Mouse (Mus musculus): ENCODE data around the gene Sec14l1.
A peak's percentile ranks its signal among the peaks of the same experiment; 100 is the strongest.

The Sec14l1 gene

GRCm38 (mm10) chr11:117185076-117185933, 70.3 kb downstream of the Sec14l1 start:
- no peaks in the 10 kb centered on the region for H3K36me3 ChIP-seq (ENCODE audit: insufficient read depth, low read length)
- TF ChIP-seq POU5F1 (IDR thresholded peaks at IDR 0.05; ENCODE audit: borderline replicate concordance, low read length): no peak
- TF ChIP-seq NANOG (IDR thresholded peaks at IDR 0.05; ENCODE audit: borderline replicate concordance, low read length): no peak
- TF ChIP-seq CTCF (conservative IDR thresholded peaks at IDR 0.05; ENCODE audit: low read length): no peak
- H3K9me3 ChIP-seq (ENCODE audit: low read length): peaks cover 25% of the 10 kb centered on the region
- peaks cover 12% of the 10 kb centered on the region for H3K4me1 ChIP-seq (replicated peaks; ENCODE audit: low read depth, low read length)
- H3K4me3 ChIP-seq (replicated peaks; ENCODE audit: low read length): peak overlapping the region; percentile 57
- peaks cover 2% of the 10 kb centered on the region; the same call in 1 of the 2 replicates for H3K27me3 ChIP-seq (ENCODE audit: insufficient read depth, low read length)

GRCm38 (mm10) chr11:117191524-117191923, 76.6 kb downstream of the Sec14l1 start:
- Histone ChIP-seq H3K36me3 (ENCODE audit: insufficient read depth, low read length) (no peaks in the 10 kb centered on the region), H3K27me3 (ENCODE audit: insufficient read depth, low read length) (peaks cover 16% of the 10 kb centered on the region), H3K4me1 (replicated peaks; ENCODE audit: low read depth, low read length) (0 out of 2 replicates have a peak, but pooled peaks cover 3% of the 10 kb centered on the region), H3K4me3 (replicated peaks; ENCODE audit: low read length) (no peak overlapping the region), H3K9me3 (ENCODE audit: low read length) (0 out of 2 replicates have a peak, but pooled peaks cover under 1% of the 10 kb centered on the region)
- no peak for TF ChIP-seq POU5F1 (IDR thresholded peaks at IDR 0.05; ENCODE audit: borderline replicate concordance, low read length)
- TF ChIP-seq CTCF (conservative IDR thresholded peaks at IDR 0.05; ENCODE audit: low read length): no peak

GRCm38 (mm10) chr11:117194475-117194937, 79.5 kb downstream of the Sec14l1 start:
- TF ChIP-seq CTCF (conservative IDR thresholded peaks at IDR 0.05; ENCODE audit: low read length) (no peak), NANOG (IDR thresholded peaks at IDR 0.05; ENCODE audit: borderline replicate concordance, low read length) (no peak), POU5F1 (IDR thresholded peaks at IDR 0.05; ENCODE audit: borderline replicate concordance, low read length) (no peak)
- no peaks in the 10 kb centered on the region for H3K36me3 ChIP-seq (ENCODE audit: insufficient read depth, low read length)
- peaks cover 7% of the 10 kb centered on the region; the same call in 1 of the 2 replicates for H3K4me1 ChIP-seq (replicated peaks; ENCODE audit: low read depth, low read length)
- H3K9me3 ChIP-seq (ENCODE audit: low read length): peaks cover 3% of the 10 kb centered on the region; the same call in 1 of the 2 replicates
- H3K4me3 ChIP-seq (replicated peaks; ENCODE audit: low read length): no peak overlapping the region
- peaks cover 44% of the 10 kb centered on the region for H3K27me3 ChIP-seq (ENCODE audit: insufficient read depth, low read length)

GRCm38 (mm10) chr11:117195616-117196015, 80.6 kb downstream of the Sec14l1 start:
- H3K4me1 ChIP-seq (replicated peaks; ENCODE audit: low read depth, low read length): peaks cover 15% of the 10 kb centered on the region; the same call in 1 of the 2 replicates
- H3K36me3 ChIP-seq (ENCODE audit: insufficient read depth, low read length): no peaks in the 10 kb centered on the region
- peaks cover 3% of the 10 kb centered on the region; the same call in 1 of the 2 replicates for H3K9me3 ChIP-seq (ENCODE audit: low read length)
- peaks cover 54% of the 10 kb centered on the region for H3K27me3 ChIP-seq (ENCODE audit: insufficient read depth, low read length)
- no peak for TF ChIP-seq NANOG (IDR thresholded peaks at IDR 0.05; ENCODE audit: borderline replicate concordance, low read length)
- TF ChIP-seq CTCF (conservative IDR thresholded peaks at IDR 0.05; ENCODE audit: low read length): no peak
- no peak for TF ChIP-seq POU5F1 (IDR thresholded peaks at IDR 0.05; ENCODE audit: borderline replicate concordance, low read length)
- no peak overlapping the region for H3K4me3 ChIP-seq (replicated peaks; ENCODE audit: low read length)

GRCm38 (mm10) chr11:117196681-117197080, 81.7 kb downstream of the Sec14l1 start:
- Histone ChIP-seq H3K9me3 (ENCODE audit: low read length) (peaks cover 3% of the 10 kb centered on the region; the same call in 1 of the 2 replicates), H3K4me1 (replicated peaks; ENCODE audit: low read depth, low read length) (peaks cover 15% of the 10 kb centered on the region; the same call in 1 of the 2 replicates), H3K4me3 (replicated peaks; ENCODE audit: low read length) (no peak overlapping the region), H3K27me3 (ENCODE audit: insufficient read depth, low read length) (peaks cover 65% of the 10 kb centered on the region), H3K36me3 (ENCODE audit: insufficient read depth, low read length) (no peaks in the 10 kb centered on the region)
- TF ChIP-seq POU5F1 (IDR thresholded peaks at IDR 0.05; ENCODE audit: borderline replicate concordance, low read length) (no peak), NANOG (IDR thresholded peaks at IDR 0.05; ENCODE audit: borderline replicate concordance, low read length) (no peak), CTCF (conservative IDR thresholded peaks at IDR 0.05; ENCODE audit: low read length) (no peak)

- H3K36me3 ChIP-seq (ENCODE audit: insufficient read depth, low read length): no peaks in the 10 kb centered on the region
- TF ChIP-seq POU5F1 (IDR thresholded peaks at IDR 0.05; ENCODE audit: borderline replicate concordance, low read length): no peak
- no peak for TF ChIP-seq NANOG (IDR thresholded peaks at IDR 0.05; ENCODE audit: borderline replicate concordance, low read length)
- TF ChIP-seq CTCF (conservative IDR thresholded peaks at IDR 0.05; ENCODE audit: low read length): no peak
- no peak overlapping the region for H3K4me3 ChIP-seq (replicated peaks; ENCODE audit: low read length)
- H3K27me3 ChIP-seq (ENCODE audit: insufficient read depth, low read length): peaks cover 74% of the 10 kb centered on the region
- H3K4me1 ChIP-seq (replicated peaks; ENCODE audit: low read depth, low read length): peaks cover 15% of the 10 kb centered on the region; the same call in 1 of the 2 replicates
- peaks cover 3% of the 10 kb centered on the region; the same call in 1 of the 2 replicates for H3K9me3 ChIP-seq (ENCODE audit: low read length)
Observed at GRCm38 (mm10) chr11:117198122-117198521, 83.2 kb downstream of the Sec14l1 start.

- Histone ChIP-seq H3K9me3 (ENCODE audit: low read length) (peaks cover 3% of the 10 kb centered on the region; the same call in 1 of the 2 replicates), H3K4me3 (replicated peaks; ENCODE audit: low read length) (peak within 1 kb of the TSS; percentile 84), H3K4me1 (replicated peaks; ENCODE audit: low read depth, low read length) (peaks cover 26% of the 10 kb centered on the region; the same call in 1 of the 2 replicates), H3K27me3 (ENCODE audit: insufficient read depth, low read length) (peaks cover 81% of the 10 kb centered on the region), H3K36me3 (ENCODE audit: insufficient read depth, low read length) (no peaks in the 10 kb centered on the region)
- TF ChIP-seq CTCF (conservative IDR thresholded peaks at IDR 0.05; ENCODE audit: low read length) (no peak), NANOG (IDR thresholded peaks at IDR 0.05; ENCODE audit: borderline replicate concordance, low read length) (no peak), POU5F1 (IDR thresholded peaks at IDR 0.05; ENCODE audit: borderline replicate concordance, low read length) (no peak)
Observed at GRCm38 (mm10) chr11:117199282-117200175, 84.6 kb downstream of the Sec14l1 start, which contains the start of gene Sept9. Gene Sept9, plus strand, starts transcription at chr11:117199661.
